Mouse (Mus musculus) heart, adult 2 months (tissue): ENCODE results near the gene Rps19bp1.

Experiments used
- CTCF ChIP-seq: fragments of 200-600 bp; IDR thresholded peaks from 2 replicates; pipeline ENCODE4 v1.8.1; 2022; ENCODE audit warnings: antibody characterized with exemption, mild to moderate bottlenecking, moderate library complexity
- EP300 ChIP-seq: fragments of 200-500 bp; IDR thresholded peaks from 2 replicates; pipeline ENCODE4 v1.6.1; 2011; ENCODE audit warnings: low read depth, low read length, control low read depth; ENCODE audit not compliant: insufficient read depth
- POLR2A ChIP-seq: fragments of 200-500 bp; IDR thresholded peaks from 2 replicates; pipeline ENCODE4 v1.6.1; 2011; ENCODE audit warnings: mild to moderate bottlenecking, low read depth, low read length, control low read depth; ENCODE audit not compliant: insufficient read depth

GRCm38 (mm10) chr15:80254847-80255645 lies 9.1 kb downstream of the Rps19bp1 start, which contains the start of gene Atf4:
- TF ChIP-seq POLR2A (peak; percentile 100), CTCF (no peak), EP300 (peak; percentile 94)
